Mouse (Mus musculus) lung, embryonic 14.5 days (tissue): Measurements from ENCODE around the gene E2f6. TPM values are rescaled to one million over a fixed set of nuclear protein-coding genes. Genes with fewer than 3 reads are reported as not detected.

Experiments used
- ATAC-seq: fragments of 200-750 bp; cut with Nextera tagmentation; 2 replicates; pipeline ENCODE4 v1.8.0; 2017; ENCODE audit warnings: mild to moderate bottlenecking, moderate TSS enrichment, moderate library complexity; ENCODE audit not compliant: insufficient read depth
- DNase-seq: peaks from one replicate; pipeline ENCODE4 v3.0.0-alpha.2; 2015
- H3K27ac ChIP-seq: fragments of 300-500 bp; sonication (generic); 2 replicates; pipeline ENCODE4 v1.5.1; 2014; ENCODE audit warnings: low read depth, mild to moderate bottlenecking, moderate library complexity
- H3K27me3 ChIP-seq: fragments of 300-500 bp; sonication (generic); 2 replicates; pipeline ENCODE4 v1.6.1; 2014; ENCODE audit warnings: low read length, control low read depth; ENCODE audit not compliant: insufficient read depth
- H3K36me3 ChIP-seq: fragments of 300-500 bp; sonication (generic); 2 replicates; pipeline ENCODE4 v1.6.1; 2014; ENCODE audit warnings: control low read depth; ENCODE audit not compliant: insufficient read depth
- H3K4me1 ChIP-seq: fragments of 300-500 bp; sonication (generic); 2 replicates; pipeline ENCODE4 v1.6.1; 2014; ENCODE audit warnings: antibody characterized with exemption, control low read depth; ENCODE audit not compliant: insufficient read depth
- H3K4me2 ChIP-seq: fragments of 300-500 bp; sonication (generic); 2 replicates; pipeline ENCODE4 v1.6.1; 2014; ENCODE audit warnings: mild to moderate bottlenecking
- H3K4me3 ChIP-seq: fragments of 300-500 bp; sonication (generic); 2 replicates; pipeline ENCODE4 v1.5.1; 2014; ENCODE audit warnings: low read depth, low read length
- H3K9ac ChIP-seq: fragments of 300-500 bp; sonication (generic); 2 replicates; pipeline ENCODE4 v1.6.1; 2014
- H3K9me3 ChIP-seq: fragments of 300-500 bp; sonication (generic); 2 replicates; pipeline ENCODE4 v1.6.1; 2016; ENCODE audit warnings: low read depth, low read length, control low read depth
- CTCF ChIP-seq: IDR thresholded peaks from 2 replicates; pipeline ENCODE4 v1.5.1; 2016; ENCODE audit warnings: antibody characterized with exemption, low read depth
- WGBS: fragments of 180-500 bp; shearing (Covaris S2); extraction: QIAGEN DNeasy Blood & Tissue Kit; methylation state at CpG from one replicate; pipeline ENCODE4 v1.1.7; 2014; 5-methylcytosine and 5-hydroxymethylcytosine counted together
- polyA plus RNA-seq: library from polyadenylated mRNA; unstranded; fragments of >200 nt; fragmentation: Nextera tagmentation; extraction: Ambion mirVana; gene quantifications from 2 replicates; pipeline ENCODE4 v1.2.1, GENCODE M21; 2014

E2f6 gene
- polyA plus RNA-seq, 1 experiment from 2014 or later: 49.0 TPM

GRCm38 (mm10) chr12:16831071-16831470 is 20.3 kb downstream of the E2f6 start:
- no peak for TF ChIP-seq CTCF
- H3K27me3 ChIP-seq: no peaks in the 10 kb centered on the region
- no peak overlapping the region for H3K4me3 ChIP-seq
- no peaks in the 10 kb centered on the region for H3K9me3 ChIP-seq
- ATAC-seq: no peak
- no peak overlapping the region for H3K4me2 ChIP-seq
- 56% methylated on average over 4 of the region's 4 CpGs for WGBS
- DNase-seq: no peak
- H3K4me1 ChIP-seq: 0 out of 2 replicates have a peak, but pooled peaks cover 3% of the 10 kb centered on the region
- no peak overlapping the region for H3K27ac ChIP-seq
- H3K36me3 ChIP-seq: peaks cover 16% of the 10 kb centered on the region
- H3K9ac ChIP-seq: no peak overlapping the region

DNA sequence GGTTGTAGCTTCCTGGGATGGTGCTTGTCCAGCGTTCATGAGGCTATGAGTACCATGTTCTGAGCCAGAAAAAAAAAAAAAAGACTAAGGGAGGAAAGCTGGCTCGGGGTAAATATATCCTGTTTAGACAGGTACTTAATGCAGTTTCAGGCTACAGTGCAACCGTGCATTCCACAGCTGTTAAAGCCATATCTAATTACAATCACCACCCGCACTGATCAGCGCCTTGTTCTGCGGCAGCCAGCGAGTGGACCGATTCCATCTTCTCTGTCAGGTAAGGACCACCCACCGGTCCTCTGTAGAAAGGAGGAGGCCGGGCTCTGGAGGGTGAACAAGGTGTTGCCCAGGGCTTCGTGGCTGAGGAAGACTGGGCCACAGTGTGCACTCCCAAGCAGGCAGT is 23.9 kb downstream of the E2f6 start:
- no peaks in the 10 kb centered on the region for H3K27me3 ChIP-seq
- H3K36me3 ChIP-seq: no peaks in the 10 kb centered on the region
- no peak for DNase-seq
- H3K4me3 ChIP-seq: no peak overlapping the region
- H3K9ac ChIP-seq: no peak overlapping the region; the same call in 1 of the 2 replicates
- 50% methylated on average over 11 of the region's 11 CpGs for WGBS
- no peak overlapping the region for H3K27ac ChIP-seq
- no peaks in the 10 kb centered on the region; the same call in 1 of the 2 replicates for H3K9me3 ChIP-seq
- 0 out of 2 replicates have a peak, but pooled peaks have one; percentile 39 for ATAC-seq
- 0 out of 2 replicates have a peak, but pooled peaks cover 3% of the 10 kb centered on the region for H3K4me1 ChIP-seq
- no peak for TF ChIP-seq CTCF
- no peak overlapping the region for H3K4me2 ChIP-seq

DNA sequence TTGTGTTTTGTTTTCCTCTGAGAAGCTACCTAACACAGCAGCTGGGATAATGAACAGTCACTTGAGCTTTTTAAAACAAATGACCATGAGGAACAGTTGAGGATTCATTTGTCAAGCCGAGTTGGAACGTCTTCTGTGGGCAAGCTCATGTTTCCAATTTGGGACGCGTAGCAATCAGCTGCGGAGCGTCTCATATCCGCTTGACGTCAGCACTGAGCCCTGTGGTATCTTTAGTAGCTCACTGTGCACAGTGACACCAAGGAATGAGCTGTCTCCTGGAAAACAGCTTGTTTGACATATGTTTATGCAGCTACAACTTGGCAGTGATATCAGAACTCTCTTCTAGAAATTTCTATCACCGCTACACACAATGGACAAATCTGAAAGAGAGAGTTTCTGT is 25.4 kb downstream of the E2f6 start:
- H3K9me3 ChIP-seq: no peaks in the 10 kb centered on the region; the same call in 1 of the 2 replicates
- peaks cover 3% of the 10 kb centered on the region; the same call in 1 of the 2 replicates for H3K4me1 ChIP-seq
- DNase-seq (peak; percentile 85), ATAC-seq (peak; percentile 80)
- H3K36me3 ChIP-seq: no peaks in the 10 kb centered on the region
- H3K9ac ChIP-seq: no peak overlapping the region
- no peak overlapping the region; the same call in 1 of the 2 replicates for H3K4me2 ChIP-seq
- no peaks in the 10 kb centered on the region for H3K27me3 ChIP-seq
- 35% methylated on average over 9 of the region's 9 CpGs for whole genome bisulfite sequencing
- no peak overlapping the region for H3K4me3 ChIP-seq
- peak; percentile 41; the same call in 1 of the 2 replicates for TF ChIP-seq CTCF
- no peak overlapping the region for H3K27ac ChIP-seq

- Histone ChIP-seq H3K4me3 (no peak overlapping the region), H3K4me2 (no peak overlapping the region), H3K27ac (no peak overlapping the region), H3K9ac (no peak overlapping the region), H3K9me3 (no peaks in the 10 kb centered on the region; the same call in 1 of the 2 replicates), H3K36me3 (no peaks in the 10 kb centered on the region), H3K4me1 (peaks cover 3% of the 10 kb centered on the region; the same call in 1 of the 2 replicates), H3K27me3 (no peaks in the 10 kb centered on the region)
- TF ChIP-seq CTCF: no peak
- ATAC-seq (no peak), DNase-seq (no peak)
- WGBS: 84% methylated on average over 4 of the region's 4 CpGs
Observed at GRCm38 (mm10) chr12:16837766-16838165, 27.0 kb downstream of the E2f6 start.

GRCm38 (mm10) chr12:16840842-16841782 is 30.3 kb downstream of the E2f6 start:
- WGBS: 48% methylated on average over 8 of the region's 8 CpGs
- Histone ChIP-seq H3K36me3 (no peaks in the 10 kb centered on the region), H3K4me3 (no peak overlapping the region), H3K4me1 (no peaks in the 10 kb centered on the region; the same call in 1 of the 2 replicates), H3K9me3 (no peaks in the 10 kb centered on the region; the same call in 1 of the 2 replicates), H3K4me2 (no peak overlapping the region), H3K27ac (no peak overlapping the region), H3K9ac (no peak overlapping the region), H3K27me3 (no peaks in the 10 kb centered on the region)
- DNase-seq (peak; percentile 52), ATAC-seq (no peak)
- no peak for TF ChIP-seq CTCF

GRCm38 (mm10) chr12:16844623-16845592 is 34.1 kb downstream of the E2f6 start:
- Histone ChIP-seq H3K9me3 (no peaks in the 10 kb centered on the region), H3K36me3 (no peaks in the 10 kb centered on the region), H3K4me1 (no peaks in the 10 kb centered on the region; the same call in 1 of the 2 replicates), H3K4me2 (no peak overlapping the region), H3K27ac (peak overlapping the region; percentile 68), H3K9ac (no peak overlapping the region), H3K4me3 (no peak overlapping the region), H3K27me3 (no peaks in the 10 kb centered on the region)
- ATAC-seq: peak; percentile 82
- whole genome bisulfite sequencing: 42% methylated on average over 14 of the region's 14 CpGs
- TF ChIP-seq CTCF: no peak
- peak; percentile 81 for DNase-seq
